Mouse (Mus musculus) brain, adult 2 months (tissue): ENCODE measurements at regions not wholly inside any gene's neighbourhood (a gene's known extent, or its start where the extent isn't known, plus 50 kb on each side); places are given as distances from the start of the nearest gene placed in this dataset.

Source experiments
- DNase-seq: peaks from one replicate; pipeline ENCODE4 v3.0.0; 2011; ENCODE audit warnings: low read depth, low spot score

DNA sequence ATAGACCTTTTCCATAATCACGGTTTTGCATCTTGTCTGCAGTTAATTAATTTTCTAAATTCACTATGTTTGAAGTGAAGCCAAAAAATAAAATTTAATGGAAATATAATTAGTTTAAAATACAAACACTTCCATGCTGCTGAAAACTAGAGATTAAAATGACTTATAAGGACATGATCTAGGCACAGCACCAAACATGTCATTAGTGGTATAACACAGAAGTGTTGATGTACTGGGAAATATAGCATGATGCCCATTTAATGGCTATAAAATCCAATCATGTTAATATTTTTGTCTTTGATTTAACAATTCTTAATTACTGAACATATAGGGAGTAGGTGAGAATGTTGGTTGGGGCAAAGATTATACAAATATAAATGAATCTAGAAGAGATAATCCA lies 487.5 kb upstream of the Gm38303 start:
- DNase-seq, result no peak

GRCm38 (mm10) chr3:10822566-10822965 lies 487.1 kb upstream of the Gm38303 start:
- no peak for DNase-seq

- DNase-seq, result peak; percentile 48
These were observed 440.9 kb upstream of the Gm38303 start for GRCm38 (mm10) chr3:10776258-10776995.
